Mouse (Mus musculus) olfactory bulb, adult 2 months (tissue): ENCODE results near the gene Ifna4.

Experiments
- CTCF ChIP-seq: fragments of 200-500 bp; IDR thresholded peaks from 2 replicates; pipeline ENCODE4 v1.5.1; 2012; ENCODE audit warnings: low read depth, mild to moderate bottlenecking, low read length, moderate library complexity; ENCODE audit not compliant: insufficient read depth
- POLR2A ChIP-seq: fragments of 200-500 bp; IDR thresholded peaks from 2 replicates; pipeline ENCODE4 v1.6.1; 2012; ENCODE audit warnings: mild to moderate bottlenecking, low read depth, low read length, moderate library complexity; ENCODE audit not compliant: insufficient read depth

DNA sequence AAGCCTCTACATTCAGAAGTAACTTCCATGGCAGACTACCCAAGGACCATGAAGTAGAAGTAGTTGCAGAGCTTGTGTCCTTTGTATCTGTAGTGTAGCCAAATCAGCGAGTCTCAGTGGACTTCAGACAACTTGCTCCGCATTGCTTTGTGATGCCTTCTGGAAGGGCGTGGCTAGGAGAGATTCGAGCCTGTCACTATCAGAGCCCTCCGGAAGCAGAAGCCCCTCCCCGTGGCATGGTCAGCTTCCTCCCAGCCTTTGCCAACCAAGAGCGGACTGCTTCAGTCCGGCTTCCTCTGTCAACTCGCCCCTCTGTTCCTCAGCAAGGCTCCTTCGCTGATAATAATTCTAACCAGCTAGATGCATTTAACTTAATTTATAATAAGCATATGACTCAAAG, 36.6 kb downstream of the Ifna4 start:
- TF ChIP-seq CTCF = no peak
- no peak for TF ChIP-seq POLR2A
